Mouse (Mus musculus) MEL (cell line): Measurements from ENCODE around the gene Fsip1.

Experiments used
- CTCF ChIP-seq, 3 experiments: IDR thresholded peaks in 2 of 3; conservative IDR thresholded peaks in 1 of 3; 2 replicates each; pipeline ENCODE4 v1.5.1; 2011 to 2012; ENCODE audit warnings: low read length in 3 of 3, low read depth in 2 of 3, mild to moderate bottlenecking in 2 of 3, improper control_type of control experiment in 1 of 3, inconsistent platforms in 1 of 3, mixed read lengths in 1 of 3, moderate library complexity in 1 of 3; ENCODE audit not compliant: control insufficient read depth in 1 of 3, insufficient read depth in 1 of 3, poor library complexity in 1 of 3, severe bottlenecking in 1 of 3
- EP300 ChIP-seq, 2 experiments: IDR thresholded peaks; 2 replicates each; pipeline ENCODE4 v1.6.1; 2011; ENCODE audit warnings: improper control_type of control experiment in 2 of 2, low read length in 2 of 2, low read depth in 1 of 2, mild to moderate bottlenecking in 1 of 2
- MAZ ChIP-seq: IDR thresholded peaks from 2 replicates; pipeline ENCODE4 v1.6.1; 2012; ENCODE audit warnings: low read depth, mild to moderate bottlenecking, inconsistent platforms, low read length, improper control_type of control experiment
- NRF1 ChIP-seq: IDR thresholded peaks from 2 replicates; pipeline ENCODE4 v1.6.1; 2014; ENCODE audit warnings: low read depth, mild to moderate bottlenecking, inconsistent platforms, low read length, improper control_type of control experiment, moderate library complexity; ENCODE audit not compliant: poor library complexity, insufficient read depth, severe bottlenecking
- POLR2A ChIP-seq, 2 experiments: IDR thresholded peaks; 2 replicates each; pipeline ENCODE4 v1.6.1; 2011 to 2012; ENCODE audit warnings: low read length in 2 of 2, mild to moderate bottlenecking in 2 of 2, control low read depth in 1 of 2, improper control_type of control experiment in 1 of 2, low read depth in 1 of 2, moderate library complexity in 1 of 2; ENCODE audit not compliant: control insufficient read depth in 1 of 2, insufficient read depth in 1 of 2, poor library complexity in 1 of 2
- POLR2AphosphoS2 ChIP-seq: IDR thresholded peaks from 2 replicates; pipeline ENCODE4 v1.6.1; 2011; ENCODE audit warnings: low read length, improper control_type of control experiment

GRCm38 (mm10) chr2:118199867-118200266, 56.9 kb downstream of the Fsip1 start:
- TF ChIP-seq EP300 (IDR thresholded peaks at IDR 0.05; ENCODE audit: low read depth in 1 of 2, low read length in 2 of 2) (no peak), CTCF (IDR thresholded peaks at IDR 0.05 in 2 of 3, conservative IDR thresholded peaks at IDR 0.05 in 1 of 3; ENCODE audit: control insufficient read depth in 1 of 3, insufficient read depth in 1 of 3, low read depth in 2 of 3, low read length in 3 of 3, poor library complexity in 1 of 3, severe bottlenecking in 1 of 3) (peak; percentile 77 to 85 (median 84)), MAZ (no peak), POLR2A (IDR thresholded peaks at IDR 0.05; ENCODE audit: control insufficient read depth in 1 of 2, insufficient read depth in 1 of 2, low read depth in 1 of 2, low read length in 2 of 2, poor library complexity in 1 of 2) (no peak), NRF1 (no peak), POLR2AphosphoS2 (no peak)
